Mouse (Mus musculus) MEL (cell line): Measurements from ENCODE around the gene Gfod1. TPM values are rescaled to one million over a fixed set of nuclear protein-coding genes. Genes with fewer than 3 reads are reported as not detected.

Source experiments
- DNase-seq: peaks from one replicate; pipeline ENCODE4 v3.0.0; 2011; ENCODE audit warnings: low read depth, low spot score
- H3K27ac ChIP-seq: 2 replicates; pipeline ENCODE4 v1.5.1; 2012; ENCODE audit warnings: low read depth, mild to moderate bottlenecking, control low read depth, low read length, moderate library complexity; ENCODE audit not compliant: control insufficient read depth
- H3K27me3 ChIP-seq, 2 experiments: fragments of 150-350 bp in 1 of 2; sonication (generic) in 1 of 2; 2 replicates each; pipeline ENCODE4 v1.6.1; 2012; ENCODE audit warnings: low read length in 2 of 2, mild to moderate bottlenecking in 2 of 2, improper control_type of control experiment in 1 of 2, moderate library complexity in 1 of 2; ENCODE audit not compliant: insufficient read depth in 2 of 2, control insufficient read depth in 1 of 2
- H3K36me3 ChIP-seq, 2 experiments: 2 replicates each; pipeline ENCODE4 v1.6.1; 2012 to 2014; ENCODE audit warnings: low read length in 2 of 2, improper control_type of control experiment in 1 of 2, inconsistent platforms in 1 of 2, mild to moderate bottlenecking in 1 of 2; ENCODE audit not compliant: insufficient read depth in 2 of 2, control insufficient read depth in 1 of 2
- H3K4me1 ChIP-seq, 2 experiments: fragments of 150-350 bp in 1 of 2; sonication (generic) in 1 of 2; 2 replicates each; pipeline ENCODE4 v1.6.1; 2012; ENCODE audit warnings: low read length in 2 of 2, improper control_type of control experiment in 1 of 2, mild to moderate bottlenecking in 1 of 2; ENCODE audit not compliant: insufficient read depth in 2 of 2, control insufficient read depth in 1 of 2
- H3K4me3 ChIP-seq, 2 experiments: fragments of 150-350 bp in 1 of 2; sonication (generic) in 1 of 2; 2 replicates each; pipeline ENCODE4 v1.5.1; 2012; ENCODE audit warnings: low read depth in 2 of 2, low read length in 2 of 2, mild to moderate bottlenecking in 2 of 2, moderate library complexity in 2 of 2, control low read depth in 1 of 2, improper control_type of control experiment in 1 of 2; ENCODE audit not compliant: control insufficient read depth in 1 of 2, insufficient read depth in 1 of 2
- H3K79me2 ChIP-seq: 2 replicates; pipeline ENCODE4 v1.6.1; 2012; ENCODE audit warnings: mild to moderate bottlenecking, low read length, moderate library complexity; ENCODE audit not compliant: control insufficient read depth, poor library complexity, insufficient read depth
- H3K9ac ChIP-seq: 2 replicates; pipeline ENCODE4 v1.6.1; 2012; ENCODE audit warnings: low read depth, mild to moderate bottlenecking, control low read depth, low read length, moderate library complexity; ENCODE audit not compliant: control insufficient read depth, poor library complexity, severe bottlenecking
- H3K9me3 ChIP-seq: fragments of 150-350 bp; sonication (generic); replicated peaks from 2 replicates; pipeline ENCODE4 v1.6.1; 2012; ENCODE audit warnings: mild to moderate bottlenecking, low read length, improper control_type of control experiment, moderate library complexity; ENCODE audit not compliant: insufficient read depth
- CHD1 ChIP-seq: IDR thresholded peaks from 2 replicates; pipeline ENCODE4 v1.6.1; 2012; ENCODE audit warnings: low read depth, mild to moderate bottlenecking, inconsistent platforms, low read length, improper control_type of control experiment
- CHD2 ChIP-seq: IDR thresholded peaks from 2 replicates; pipeline ENCODE4 v1.6.1; 2011; ENCODE audit warnings: low read length, improper control_type of control experiment
- CTCF ChIP-seq, 3 experiments: IDR thresholded peaks in 2 of 3; conservative IDR thresholded peaks in 1 of 3; 2 replicates each; pipeline ENCODE4 v1.5.1; 2011 to 2012; ENCODE audit warnings: low read length in 3 of 3, low read depth in 2 of 3, mild to moderate bottlenecking in 2 of 3, improper control_type of control experiment in 1 of 3, inconsistent platforms in 1 of 3, mixed read lengths in 1 of 3, moderate library complexity in 1 of 3; ENCODE audit not compliant: control insufficient read depth in 1 of 3, insufficient read depth in 1 of 3, poor library complexity in 1 of 3, severe bottlenecking in 1 of 3
- ELF1 ChIP-seq: IDR thresholded peaks from 2 replicates; pipeline ENCODE4 v1.6.1; 2014; ENCODE audit warnings: low read depth, mild to moderate bottlenecking, inconsistent platforms, low read length, improper control_type of control experiment, moderate library complexity
- EP300 ChIP-seq, 2 experiments: IDR thresholded peaks; 2 replicates each; pipeline ENCODE4 v1.6.1; 2011; ENCODE audit warnings: improper control_type of control experiment in 2 of 2, low read length in 2 of 2, low read depth in 1 of 2, mild to moderate bottlenecking in 1 of 2
- ETS1 ChIP-seq: IDR thresholded peaks from 2 replicates; pipeline ENCODE4 v1.6.1; 2012; ENCODE audit warnings: low read depth, mild to moderate bottlenecking, inconsistent platforms, low read length, improper control_type of control experiment, moderate library complexity
- GABPA ChIP-seq: IDR thresholded peaks from 2 replicates; pipeline ENCODE4 v1.6.1; 2012; ENCODE audit warnings: low read depth, mild to moderate bottlenecking, inconsistent platforms, low read length, improper control_type of control experiment, moderate library complexity
- GATA1 ChIP-seq: IDR thresholded peaks from 2 replicates; pipeline ENCODE4 v1.6.1; 2011; ENCODE audit warnings: low read depth, low read length, improper control_type of control experiment
- HCFC1 ChIP-seq: IDR thresholded peaks from 2 replicates; pipeline ENCODE4 v1.6.1; 2012; ENCODE audit warnings: low read depth, mild to moderate bottlenecking, inconsistent platforms, low read length, improper control_type of control experiment, moderate library complexity
- JUND ChIP-seq: IDR thresholded peaks from 2 replicates; pipeline ENCODE4 v1.6.1; 2011; ENCODE audit warnings: low read depth, mild to moderate bottlenecking, improper control_type of control experiment, low read length
- KAT2A ChIP-seq: conservative IDR thresholded peaks from 2 replicates; pipeline ENCODE4 v1.6.1; 2012; ENCODE audit warnings: low read depth, low read length, improper control_type of control experiment, inconsistent platforms
- MAFK ChIP-seq: IDR thresholded peaks from 2 replicates; pipeline ENCODE4 v1.6.1; 2011; ENCODE audit warnings: low read depth, mild to moderate bottlenecking, low read length, improper control_type of control experiment, borderline replicate concordance
- MAX ChIP-seq: IDR thresholded peaks from 2 replicates; pipeline ENCODE4 v1.6.1; 2011; ENCODE audit warnings: low read length, improper control_type of control experiment
- MAZ ChIP-seq: IDR thresholded peaks from 2 replicates; pipeline ENCODE4 v1.6.1; 2012; ENCODE audit warnings: low read depth, mild to moderate bottlenecking, inconsistent platforms, low read length, improper control_type of control experiment
- MEF2A ChIP-seq: IDR thresholded peaks from 2 replicates; pipeline ENCODE4 v1.6.1; 2014; ENCODE audit warnings: low read depth, mild to moderate bottlenecking, inconsistent platforms, low read length, improper control_type of control experiment; ENCODE audit not compliant: poor library complexity, insufficient replicate concordance, severe bottlenecking; ENCODE audit errors: extremely low read depth
- MXI1 ChIP-seq: IDR thresholded peaks from 2 replicates; pipeline ENCODE4 v1.6.1; 2011; ENCODE audit warnings: mild to moderate bottlenecking, low read depth, low read length, improper control_type of control experiment
- MYB ChIP-seq: IDR thresholded peaks from 2 replicates; pipeline ENCODE4 v1.6.1; 2011; ENCODE audit warnings: mild to moderate bottlenecking, low read depth, low read length, improper control_type of control experiment
- MYC ChIP-seq: IDR thresholded peaks from 2 replicates; pipeline ENCODE4 v1.6.1; 2011; ENCODE audit warnings: low read depth, mild to moderate bottlenecking, low read length, improper control_type of control experiment, moderate library complexity
- NELFE ChIP-seq: IDR thresholded peaks from 2 replicates; pipeline ENCODE4 v1.6.1; 2011; ENCODE audit warnings: low read depth, low read length, improper control_type of control experiment
- NRF1 ChIP-seq: IDR thresholded peaks from 2 replicates; pipeline ENCODE4 v1.6.1; 2014; ENCODE audit warnings: low read depth, mild to moderate bottlenecking, inconsistent platforms, low read length, improper control_type of control experiment, moderate library complexity; ENCODE audit not compliant: poor library complexity, insufficient read depth, severe bottlenecking
- POLR2A ChIP-seq, 2 experiments: IDR thresholded peaks; 2 replicates each; pipeline ENCODE4 v1.6.1; 2011 to 2012; ENCODE audit warnings: low read length in 2 of 2, mild to moderate bottlenecking in 2 of 2, control low read depth in 1 of 2, improper control_type of control experiment in 1 of 2, low read depth in 1 of 2, moderate library complexity in 1 of 2; ENCODE audit not compliant: control insufficient read depth in 1 of 2, insufficient read depth in 1 of 2, poor library complexity in 1 of 2
- POLR2AphosphoS2 ChIP-seq: IDR thresholded peaks from 2 replicates; pipeline ENCODE4 v1.6.1; 2011; ENCODE audit warnings: low read length, improper control_type of control experiment
- RAD21 ChIP-seq: IDR thresholded peaks from 2 replicates; pipeline ENCODE4 v1.6.1; 2011; ENCODE audit warnings: mild to moderate bottlenecking, low read depth, low read length, improper control_type of control experiment
- RCOR1 ChIP-seq: IDR thresholded peaks from 2 replicates; pipeline ENCODE4 v1.6.1; 2012; ENCODE audit warnings: low read depth, mild to moderate bottlenecking, inconsistent platforms, low read length, improper control_type of control experiment
- SIN3A ChIP-seq: IDR thresholded peaks from 2 replicates; pipeline ENCODE4 v1.6.1; 2012; ENCODE audit warnings: low read length, improper control_type of control experiment, inconsistent platforms
- SMC3 ChIP-seq: IDR thresholded peaks from 2 replicates; pipeline ENCODE4 v1.6.1; 2011; ENCODE audit warnings: low read depth, low read length, improper control_type of control experiment
- TBP ChIP-seq: IDR thresholded peaks from 2 replicates; pipeline ENCODE4 v1.8.0; 2011; ENCODE audit warnings: low read depth, low read length, improper control_type of control experiment
- TCF12 ChIP-seq: IDR thresholded peaks from 2 replicates; pipeline ENCODE4 v1.6.1; 2014; ENCODE audit warnings: low read depth, mild to moderate bottlenecking, inconsistent platforms, low read length, improper control_type of control experiment, moderate library complexity
- UBTF ChIP-seq: IDR thresholded peaks from 2 replicates; pipeline ENCODE4 v1.6.1; 2012; ENCODE audit warnings: low read depth, mild to moderate bottlenecking, inconsistent platforms, low read length, improper control_type of control experiment, moderate library complexity, borderline replicate concordance; ENCODE audit not compliant: insufficient read depth
- USF1 ChIP-seq: IDR thresholded peaks from 2 replicates; pipeline ENCODE4 v1.6.1; 2014; ENCODE audit warnings: low read depth, mild to moderate bottlenecking, inconsistent platforms, low read length, improper control_type of control experiment, moderate library complexity
- USF2 ChIP-seq, 2 experiments: IDR thresholded peaks; 2 replicates each; pipeline ENCODE4 v1.6.1; 2011 to 2012; ENCODE audit warnings: improper control_type of control experiment in 2 of 2, low read length in 2 of 2, borderline replicate concordance in 1 of 2, inconsistent platforms in 1 of 2, low read depth in 1 of 2, mild to moderate bottlenecking in 1 of 2; ENCODE audit not compliant: insufficient read depth in 1 of 2
- ZC3H11A ChIP-seq: IDR thresholded peaks from 2 replicates; pipeline ENCODE4 v1.6.1; 2012; ENCODE audit warnings: low read depth, mild to moderate bottlenecking, inconsistent platforms, low read length, improper control_type of control experiment
- ZKSCAN1 ChIP-seq: IDR thresholded peaks from 2 replicates; pipeline ENCODE4 v1.6.1; 2012; ENCODE audit warnings: low read depth, mild to moderate bottlenecking, inconsistent platforms, low read length, improper control_type of control experiment, moderate library complexity
- ZMIZ1 ChIP-seq: IDR thresholded peaks from 2 replicates; pipeline ENCODE4 v1.6.1; 2012; ENCODE audit warnings: low read depth, mild to moderate bottlenecking, inconsistent platforms, low read length, improper control_type of control experiment, moderate library complexity
- ZNF384 ChIP-seq: IDR thresholded peaks from 2 replicates; pipeline ENCODE4 v1.6.1; 2012; ENCODE audit warnings: low read depth, mild to moderate bottlenecking, inconsistent platforms, low read length, improper control_type of control experiment
- polyA plus RNA-seq, 2 experiments: library from polyadenylated mRNA; stranded (reverse) in 1 of 2; unstranded in 1 of 2; fragments of >175 nt in 1 of 2; fragments of >200 nt in 1 of 2; gene quantifications; 2 replicates each; pipeline versions ENCODE4 v1.2.1 to v1.2.4; 2012; ENCODE audit warnings: low replicate concordance in 2 of 2, low read depth in 1 of 2; ENCODE audit not compliant: insufficient read length in 2 of 2, insufficient read depth in 1 of 2, missing spikeins in 1 of 2
- total RNA-seq: library from RNA; depleted of rRNA; stranded (reverse); fragments of 300-350 nt; gene quantifications from 2 replicates; pipeline ENCODE4 v1.2.3, GENCODE M21; 2012

Gene Gfod1
- total and polyA plus RNA-seq, 3 experiments = 0.27 to 0.93 TPM; not detected in 1

DNA sequence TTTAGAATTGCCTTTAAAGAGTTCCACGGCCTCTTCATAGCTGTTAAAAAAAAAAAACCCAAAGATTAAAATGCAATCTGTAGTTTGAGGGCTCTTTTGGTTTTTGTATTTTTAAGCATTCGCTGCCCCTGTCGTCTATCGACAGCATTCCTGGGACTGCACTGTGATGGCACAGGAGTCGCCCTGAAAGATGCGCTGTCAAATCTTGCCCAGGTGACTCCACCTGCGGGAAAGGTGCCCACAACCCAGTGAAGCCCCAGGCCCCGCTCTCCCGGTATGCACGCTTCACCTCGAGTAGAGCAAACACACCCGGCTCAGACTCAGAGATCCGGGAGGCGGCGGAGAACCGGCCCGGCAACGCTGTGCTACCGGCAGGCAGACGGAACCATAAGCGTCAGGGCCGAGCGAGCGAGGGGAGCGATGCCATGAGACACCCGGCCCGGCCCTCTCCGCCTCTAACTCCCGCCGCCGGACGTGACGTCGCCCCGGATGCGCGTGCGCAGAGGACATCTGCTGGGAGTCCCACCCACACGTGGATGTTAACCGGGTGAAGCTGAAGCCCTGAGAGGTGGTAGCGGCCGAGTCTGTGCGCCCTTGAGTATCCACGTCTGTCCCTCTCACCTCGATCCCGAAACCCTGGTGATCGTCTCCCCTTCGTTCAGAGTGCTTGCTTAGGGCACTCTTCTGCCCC, 132.8 kb downstream of the Gfod1 start, which contains the start of gene Tbc1d7:
Tbc1d7 (minus strand) TSS at position 482 of the 691 bp plus-strand sequence.
- Histone ChIP-seq H3K9me3 (no peaks in the 10 kb centered on the region), H3K36me3 (peaks cover 0 to 4% of the 10 kb centered on the region in 2 experiments; a peak in 2 of 4 replicates), H3K4me1 (peaks cover 0 to 6% of the 10 kb centered on the region in 2 experiments; a peak in 1 of 4 replicates), H3K79me2 (no peaks in the 10 kb centered on the region; the same call in 1 of the 2 replicates), H3K27me3 (no peaks in the 10 kb centered on the region), H3K9ac (peak within 1 kb of the TSS; percentile 90), H3K27ac (peak within 1 kb of the TSS; percentile 69), H3K4me3 (peak within 1 kb of the TSS; percentile 60 to 92)
- peak; percentile 97 for DNase-seq
- TF ChIP-seq SMC3 (0 out of 2 replicates have a peak, but pooled peaks have one; percentile 14), MYC (peak; percentile 91), ETS1 (peak; percentile 41; the same call in 1 of the 2 replicates), USF1 (peak; percentile 65), TCF12 (peak; percentile 86), ZNF384 (0 out of 2 replicates have a peak, but pooled peaks have one; percentile 5), MAFK (no peak), RAD21 (no peak), CHD1 (peak; percentile 67; the same call in 1 of the 2 replicates), ELF1 (0 out of 2 replicates have a peak, but pooled peaks have one; percentile 30), ZMIZ1 (peak; percentile 96), CTCF (IDR thresholded peaks at IDR 0.05 in 2 of 3, conservative IDR thresholded peaks at IDR 0.05 in 1 of 3; ENCODE audit: control insufficient read depth in 1 of 3, insufficient read depth in 1 of 3, low read depth in 2 of 3, low read length in 3 of 3, poor library complexity in 1 of 3, severe bottlenecking in 1 of 3) (0 out of 6 replicates have a peak, but pooled peaks of 1 of the 3 experiments have one; percentile 3), HCFC1 (peak; percentile 95), POLR2AphosphoS2 (peak; percentile 97), GABPA (no peak), MEF2A (0 out of 2 replicates have a peak, but pooled peaks have one; percentile 9), NELFE (peak; percentile 99), ZC3H11A (no peak), UBTF (peak; percentile 98), TBP (peak; percentile 89), RCOR1 (no peak), NRF1 (peak; percentile 94), GATA1 (no peak), USF2 (IDR thresholded peaks at IDR 0.05; ENCODE audit: borderline replicate concordance in 1 of 2, insufficient read depth in 1 of 2, low read depth in 1 of 2, low read length in 2 of 2) (no peak), MAZ (peak; percentile 92), MXI1 (peak; percentile 95), ZKSCAN1 (no peak), POLR2A (IDR thresholded peaks at IDR 0.05; ENCODE audit: control insufficient read depth in 1 of 2, insufficient read depth in 1 of 2, low read depth in 1 of 2, low read length in 2 of 2, poor library complexity in 1 of 2) (peak; percentile 93 to 99), CHD2 (no peak), SIN3A (peak; percentile 86), KAT2A (no peak; the same call in 1 of the 2 replicates), JUND (no peak), EP300 (IDR thresholded peaks at IDR 0.05; ENCODE audit: low read depth in 1 of 2, low read length in 2 of 2) (0 out of 4 replicates have a peak, but pooled peaks of 1 of the 2 experiments have one; percentile 22), MAX (peak; percentile 95), MYB (no peak)
